Mouse (Mus musculus) left cerebral cortex, adult 11 months (tissue): ENCODE measurements around the gene Rbl1.

Source experiments
- DNase-seq: peaks from one replicate; pipeline ENCODE4 v3.0.0; 2022; ENCODE audit warnings: low spot score

Rbl1 gene

DNA sequence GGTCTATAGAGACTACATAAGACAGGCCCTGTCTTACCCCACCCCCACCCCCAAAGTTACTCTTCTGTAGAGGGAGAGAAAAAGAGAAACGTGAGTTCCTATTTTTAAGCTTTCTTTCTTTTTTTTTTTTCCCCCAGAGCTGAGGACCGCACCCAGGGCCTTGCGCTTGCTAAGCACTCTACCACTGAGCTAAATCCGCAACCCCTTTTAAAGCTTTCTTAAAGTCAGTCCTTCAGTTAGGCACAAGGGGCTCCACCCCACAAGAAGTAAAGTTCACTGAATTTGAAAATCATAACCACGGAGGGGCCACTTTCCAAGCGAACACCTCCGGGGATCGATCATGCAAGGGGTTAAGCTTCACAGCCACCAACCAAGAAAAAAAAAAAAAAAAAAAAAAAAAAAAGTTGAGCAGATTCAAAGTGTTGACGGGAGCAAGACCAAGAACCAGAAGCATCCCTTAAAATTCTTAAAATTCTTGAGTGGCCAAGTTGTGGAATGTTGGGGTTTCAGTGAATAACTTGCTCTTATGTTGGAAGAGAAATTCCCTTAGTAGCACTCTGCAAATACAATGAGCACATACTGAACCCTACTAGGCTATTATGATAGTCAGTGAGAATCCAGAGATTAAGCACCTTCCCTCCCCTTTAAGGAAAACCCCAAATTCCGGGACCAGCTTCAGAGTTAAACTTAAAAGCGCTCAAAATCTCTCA lies 70.4 kb downstream of the Rbl1 start:
- no peak for DNase-seq

- DNase-seq, result no peak
These were observed 71.4 kb downstream of the Rbl1 start for GRCm38 (mm10) chr2:157132686-157133540.

DNA sequence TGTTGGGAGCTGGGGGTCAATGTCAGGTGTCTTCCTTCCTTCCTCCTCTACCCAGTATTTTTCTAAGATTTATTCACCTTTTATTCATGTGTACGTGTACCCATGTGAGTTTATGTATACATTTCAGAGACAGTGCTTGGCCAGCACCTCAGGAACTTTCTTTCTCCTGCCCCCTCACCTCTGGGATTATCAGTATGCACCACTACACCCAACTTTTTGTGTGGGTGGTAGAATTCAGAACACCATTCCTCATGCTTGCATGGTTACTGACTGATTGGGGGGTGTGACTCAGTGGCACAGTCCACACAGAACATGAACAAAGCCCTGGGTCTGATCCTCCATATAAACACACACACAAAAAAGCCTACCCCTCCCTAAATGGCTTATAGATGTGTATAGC lies 72.2 kb downstream of the Rbl1 start:
- DNase-seq, result no peak

DNA sequence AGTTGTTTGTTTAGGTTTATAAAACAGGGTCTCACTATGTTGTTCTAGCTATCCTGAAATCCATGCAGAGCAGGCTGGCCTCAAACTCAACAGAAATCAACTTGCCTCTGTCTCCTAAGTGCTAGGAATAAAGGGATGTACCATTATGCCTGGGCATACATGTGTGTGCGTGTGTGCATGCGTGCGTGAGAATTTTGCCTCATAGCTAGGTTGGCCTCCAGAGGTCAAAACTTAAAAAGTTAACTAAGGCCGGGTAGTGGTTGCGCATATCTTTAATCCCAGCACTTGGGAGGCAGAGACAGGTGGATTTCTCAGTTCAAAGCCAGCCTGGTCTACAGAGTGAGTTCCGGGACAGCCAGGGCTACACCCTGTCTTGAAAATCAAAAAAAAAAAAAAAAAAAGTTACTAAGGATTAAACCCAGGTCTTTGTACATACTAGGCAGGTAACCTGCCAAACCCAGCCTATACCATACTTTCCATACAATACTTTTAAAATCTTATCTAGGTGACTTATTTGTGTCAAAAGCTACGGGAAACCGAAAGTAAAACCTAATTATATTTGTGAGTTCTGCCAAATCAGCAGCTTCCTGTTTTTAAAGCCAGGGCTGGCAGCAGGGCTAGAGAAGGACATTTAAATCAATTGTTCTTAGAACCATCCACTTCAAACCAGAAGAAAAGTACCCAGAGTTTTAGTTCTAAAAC lies 73.4 kb downstream of the Rbl1 start:
- no peak for DNase-seq

DNA sequence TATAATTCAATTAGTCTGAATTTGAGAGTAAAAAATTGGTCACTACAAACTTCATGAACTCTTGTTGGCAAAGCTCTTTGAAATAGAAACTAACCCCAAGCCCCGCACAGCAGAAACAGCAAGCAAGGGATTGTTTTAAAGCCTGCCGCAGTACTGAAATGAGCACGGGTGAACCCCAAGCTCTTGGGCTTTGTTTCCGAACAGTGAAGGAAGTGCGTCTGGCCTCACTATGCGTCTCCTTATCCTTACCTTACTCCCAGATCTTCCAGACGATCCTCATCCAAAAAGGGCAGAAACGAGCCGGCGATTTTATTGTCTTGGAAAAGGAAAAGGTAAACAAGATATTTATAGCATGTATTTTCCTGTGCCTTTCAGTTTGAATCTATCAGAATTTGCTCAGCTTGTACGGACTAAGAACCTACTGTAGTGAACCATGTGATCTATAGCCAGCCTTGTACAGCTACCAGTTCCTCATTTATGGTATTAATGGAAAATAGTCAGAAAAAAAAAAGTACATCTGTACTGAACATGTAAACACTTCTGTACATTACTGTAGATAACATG lies 74.7 kb downstream of the Rbl1 start:
- no peak for DNase-seq

DNA sequence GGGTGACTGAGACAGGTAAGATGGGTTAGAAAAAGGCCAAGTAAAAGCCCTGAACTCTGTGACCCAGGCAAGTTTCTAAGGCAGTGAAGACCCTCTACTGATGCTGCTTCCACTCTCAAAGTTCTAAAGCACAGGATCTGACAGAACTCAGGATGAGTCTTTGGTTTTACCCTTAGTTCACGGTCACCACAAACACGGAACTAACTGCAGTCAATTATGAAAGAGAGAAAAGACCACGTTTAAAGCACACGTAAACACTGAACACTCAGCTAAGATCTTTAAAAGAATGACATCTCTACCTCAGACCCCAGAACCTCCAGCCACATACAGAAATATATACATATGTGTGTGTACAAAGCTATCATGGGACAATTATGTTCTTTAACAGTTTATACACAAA lies 75.2 kb downstream of the Rbl1 start:
- no peak for DNase-seq

GRCm38 (mm10) chr2:157128072-157128471 lies 76.3 kb downstream of the Rbl1 start:
- no peak for DNase-seq

GRCm38 (mm10) chr2:157127370-157127769 lies 77.0 kb downstream of the Rbl1 start:
- DNase-seq, result no peak

GRCm38 (mm10) chr2:157125246-157125645 lies 79.1 kb downstream of the Rbl1 start:
- no peak for DNase-seq

DNA sequence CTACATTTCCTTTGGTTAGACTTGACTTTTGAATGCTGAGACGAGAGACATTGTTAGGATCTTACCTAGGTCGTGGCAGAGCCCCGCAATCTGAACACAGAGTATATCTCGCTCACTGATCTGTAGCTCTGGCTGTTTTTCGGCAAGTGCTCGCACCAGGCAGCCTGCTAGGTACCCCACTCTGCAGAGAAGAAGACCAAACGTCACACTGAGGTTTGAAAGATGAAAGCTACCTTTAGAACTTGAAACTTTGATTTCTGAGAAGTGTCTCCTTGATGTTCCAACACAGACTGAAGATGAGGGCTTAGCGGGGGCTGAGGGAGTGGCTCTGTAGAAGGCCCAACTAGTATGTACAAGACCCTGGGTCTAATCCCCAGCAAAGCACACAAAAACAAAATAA lies 82.6 kb downstream of the Rbl1 start:
- DNase-seq, result no peak

DNA sequence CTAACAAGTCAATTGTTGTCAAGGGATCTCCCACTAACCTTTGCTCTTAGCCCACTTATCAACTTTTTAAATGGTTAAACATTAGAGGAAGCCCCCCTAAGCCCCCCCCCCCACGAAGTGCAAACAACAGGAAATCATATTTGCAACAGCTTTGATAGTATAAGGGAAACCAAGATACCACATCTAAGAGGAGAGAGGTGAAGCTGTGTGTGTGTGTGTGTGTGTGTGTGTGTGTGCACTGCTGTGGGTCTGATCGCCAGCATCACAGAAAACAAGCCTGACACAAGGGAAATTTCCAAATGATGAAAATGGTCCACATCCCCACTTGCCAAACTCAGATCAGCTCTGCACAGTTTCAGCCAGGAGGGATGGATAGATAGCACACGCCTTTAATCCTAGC lies 85.3 kb downstream of the Rbl1 start:
- DNase-seq, result no peak

DNA sequence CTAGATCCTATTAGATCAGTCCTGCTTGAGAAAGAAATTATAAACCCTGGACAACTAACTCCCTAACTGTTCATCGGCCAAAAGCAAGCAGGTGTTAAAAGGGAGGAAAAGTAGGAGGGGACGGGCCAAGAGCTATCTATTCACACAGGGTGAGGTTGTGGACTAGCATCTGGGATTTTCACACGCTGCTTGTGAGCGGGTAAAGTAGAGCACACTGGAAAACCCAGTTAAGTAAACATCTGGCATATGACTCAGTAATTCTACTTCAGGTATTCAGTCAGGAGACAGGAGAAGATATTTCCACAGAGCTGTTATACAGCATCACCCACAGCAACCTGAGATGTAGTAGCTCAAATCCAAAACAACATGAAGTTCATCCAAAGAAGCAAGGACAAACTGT lies 85.8 kb downstream of the Rbl1 start:
- no peak for DNase-seq

DNA sequence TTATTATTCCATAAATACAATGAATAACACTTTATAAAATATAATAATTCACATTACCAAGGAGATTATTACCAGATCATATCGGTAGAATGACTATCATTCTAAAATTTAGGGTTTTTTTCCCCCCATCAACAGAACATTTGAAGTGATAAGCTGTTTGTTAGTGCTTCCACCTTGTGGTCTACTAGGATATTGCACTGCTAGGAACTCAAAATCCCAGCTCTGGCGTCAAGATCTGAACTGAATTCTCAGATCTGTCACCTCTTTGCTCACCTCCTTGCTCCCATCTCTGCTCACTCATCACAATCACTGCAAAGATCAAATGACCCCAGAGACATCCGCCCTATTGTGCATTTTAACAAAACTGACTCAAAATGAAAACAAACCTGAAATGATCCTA lies 87.4 kb downstream of the Rbl1 start:
- DNase-seq, result no peak

- DNase-seq, result no peak
These were observed 96.1 kb downstream of the Rbl1 start for GRCm38 (mm10) chr2:157108236-157108635.

- no peak for DNase-seq
These were observed 99.9 kb downstream of the Rbl1 start for GRCm38 (mm10) chr2:157104454-157104853.

DNA sequence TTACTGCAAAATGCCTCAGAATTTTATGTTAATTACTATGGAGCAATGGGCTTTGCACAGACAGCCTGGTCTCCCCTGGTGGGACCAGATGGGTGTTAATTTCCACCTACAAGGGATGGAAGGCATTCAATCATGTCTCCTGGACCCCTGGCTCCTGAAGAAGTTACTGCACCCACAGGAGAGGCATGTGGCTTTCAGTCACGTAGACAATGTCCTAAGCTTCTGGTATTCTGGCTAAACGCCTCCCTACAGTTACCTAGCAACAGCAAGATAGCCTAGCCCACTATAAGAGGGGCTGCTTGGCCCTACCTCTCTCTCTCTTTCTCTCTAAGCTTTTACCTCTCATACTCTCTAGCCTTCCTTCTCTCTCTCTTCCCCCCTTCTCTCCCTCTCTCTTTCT lies 102.1 kb downstream of the Rbl1 start:
- DNase-seq, result no peak

- no peak for DNase-seq
These were observed 102.7 kb downstream of the Rbl1 start for GRCm38 (mm10) chr2:157101650-157102049.

DNA sequence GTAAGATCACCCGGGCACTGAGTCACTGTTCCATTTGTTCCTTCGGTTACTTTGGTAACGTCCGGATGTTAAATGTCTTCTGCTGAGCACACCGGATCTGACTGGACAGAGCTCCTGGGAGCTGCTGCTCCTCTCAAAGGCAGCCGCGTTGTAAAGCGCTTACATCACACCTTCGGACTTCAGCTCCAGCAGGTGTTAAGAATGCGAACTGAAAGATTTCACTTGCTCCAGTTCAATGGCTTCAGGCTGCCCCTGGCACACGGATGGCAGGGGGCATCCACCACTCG lies 104.1 kb downstream of the Rbl1 start:
- no peak for DNase-seq

DNA sequence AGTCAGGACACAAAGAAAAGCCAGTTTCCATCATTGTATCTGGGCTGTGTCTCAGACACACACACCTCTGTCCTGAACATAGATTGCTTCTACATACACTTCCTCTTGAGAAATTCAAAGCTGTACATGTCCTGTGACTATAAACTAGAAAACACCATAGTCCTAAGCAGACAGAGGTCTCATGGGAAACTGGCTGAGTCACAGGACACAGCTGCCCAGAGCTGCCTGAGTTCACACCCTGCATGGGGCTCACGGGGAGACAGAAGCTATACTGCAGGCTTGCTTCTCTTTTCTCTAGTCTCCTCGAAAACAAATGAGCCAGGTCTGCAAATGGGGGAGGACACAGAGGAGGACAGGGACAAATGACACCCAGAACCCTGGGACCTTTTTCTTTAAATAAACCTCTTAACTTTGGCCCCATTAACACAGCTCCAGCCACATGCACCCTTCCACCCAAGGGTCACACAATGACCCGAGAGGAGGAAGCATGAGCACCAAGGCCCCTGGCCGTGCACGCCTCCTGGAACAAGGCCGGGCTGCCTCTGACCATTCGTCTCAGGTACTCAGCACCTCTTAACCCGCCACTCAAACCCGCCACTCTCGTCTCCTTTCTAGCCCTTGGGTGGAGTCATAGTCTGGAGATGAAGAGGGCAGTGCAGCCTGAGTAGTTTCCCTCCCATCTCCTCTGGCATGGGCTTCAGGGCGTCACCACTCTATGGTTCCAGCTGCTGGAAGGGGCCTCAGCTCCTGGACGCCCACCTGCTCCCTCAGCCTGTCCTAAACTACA lies 104.6 kb downstream of the Rbl1 start:
- no peak for DNase-seq
